Mouse (Mus musculus) thymus, postnatal 14 days (tissue): ENCODE results near the gene Npas3.

ENCODE experiments used
- DNase-seq: peaks from one replicate; pipeline ENCODE4 v3.0.0; 2021

Npas3 gene

GRCm38 (mm10) chr12:53605661-53606060 is 357.2 kb downstream of the Npas3 start:
- DNase-seq, result no peak

GRCm38 (mm10) chr12:53612120-53612519 is 363.6 kb downstream of the Npas3 start:
- DNase-seq, result no peak

DNA sequence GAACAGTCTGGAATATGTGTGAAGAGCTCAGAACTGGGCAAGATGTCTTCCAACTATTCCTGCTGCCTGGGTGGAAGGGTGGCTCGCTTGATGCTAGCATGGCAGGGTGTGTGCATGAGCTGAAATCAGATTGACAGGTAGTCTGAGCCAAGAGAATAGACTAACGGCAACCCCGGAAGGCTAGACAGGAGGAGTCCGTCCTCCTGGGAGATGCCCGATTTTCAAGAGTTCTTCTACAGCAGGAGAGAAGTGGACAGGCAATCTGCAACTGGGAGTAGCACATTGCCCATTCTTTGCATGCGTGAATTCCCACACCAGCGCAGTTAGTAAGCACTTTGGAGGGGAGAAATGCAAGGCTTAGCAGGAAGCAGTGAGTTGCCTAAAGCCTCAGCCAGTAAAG is 372.8 kb downstream of the Npas3 start:
- no peak for DNase-seq

DNA sequence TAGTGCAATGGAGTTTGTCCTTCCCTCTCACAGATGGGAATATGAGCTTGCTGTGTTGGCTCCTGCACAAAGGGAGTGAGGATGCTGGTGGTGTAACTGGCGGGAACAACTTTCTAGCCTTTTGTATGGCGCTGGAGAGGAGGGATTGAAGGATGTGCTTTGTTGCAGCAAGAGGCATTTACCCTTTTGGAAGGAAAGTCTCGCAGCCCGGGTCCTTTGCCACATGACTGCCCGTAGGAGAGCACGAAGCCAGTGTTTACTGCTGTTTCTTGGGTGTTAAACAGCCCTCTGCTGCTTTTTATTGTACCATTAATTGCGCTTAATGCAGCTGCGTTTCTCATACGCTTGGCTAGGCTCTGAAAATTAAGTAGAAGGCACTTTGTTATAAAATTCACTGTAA is 375.3 kb downstream of the Npas3 start:
- no peak for DNase-seq

DNA sequence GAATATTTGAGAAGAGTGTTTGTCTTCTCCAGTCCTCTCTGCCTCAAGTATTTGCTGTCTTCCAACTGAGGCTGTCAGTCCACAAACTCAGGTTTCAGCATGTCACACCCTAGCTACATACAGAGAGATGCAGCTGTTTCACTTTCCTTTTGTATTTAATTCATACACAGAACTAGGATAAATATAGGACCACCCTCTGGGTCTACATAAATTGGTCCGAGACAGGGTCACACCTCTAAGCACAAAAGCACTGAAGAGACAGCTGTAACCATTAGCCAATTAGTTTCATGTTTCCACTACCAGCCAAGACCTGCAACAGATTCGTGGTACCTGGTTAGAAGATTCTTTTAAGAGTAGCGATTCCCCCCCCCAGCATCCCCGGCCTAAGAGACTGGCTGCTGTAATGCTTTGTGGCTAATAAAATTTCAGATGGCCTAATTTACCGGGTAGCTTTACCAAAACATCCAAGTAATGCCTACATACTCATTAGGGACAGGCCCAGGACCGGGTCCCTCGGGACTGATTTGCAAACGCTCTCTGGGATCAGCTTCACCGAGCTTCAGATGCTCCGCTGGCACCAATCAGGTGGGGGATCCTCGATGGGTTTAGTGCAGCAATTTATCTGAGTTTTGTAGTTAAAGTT is 376.0 kb downstream of the Npas3 start:
- no peak for DNase-seq

GRCm38 (mm10) chr12:53629483-53630120 is 381.1 kb downstream of the Npas3 start:
- DNase-seq, result no peak

- DNase-seq, result no peak
Measured at GRCm38 (mm10) chr12:53630607-53631006, 382.1 kb downstream of the Npas3 start.

GRCm38 (mm10) chr12:53631315-53632106 is 383.0 kb downstream of the Npas3 start:
- no peak for DNase-seq

DNA sequence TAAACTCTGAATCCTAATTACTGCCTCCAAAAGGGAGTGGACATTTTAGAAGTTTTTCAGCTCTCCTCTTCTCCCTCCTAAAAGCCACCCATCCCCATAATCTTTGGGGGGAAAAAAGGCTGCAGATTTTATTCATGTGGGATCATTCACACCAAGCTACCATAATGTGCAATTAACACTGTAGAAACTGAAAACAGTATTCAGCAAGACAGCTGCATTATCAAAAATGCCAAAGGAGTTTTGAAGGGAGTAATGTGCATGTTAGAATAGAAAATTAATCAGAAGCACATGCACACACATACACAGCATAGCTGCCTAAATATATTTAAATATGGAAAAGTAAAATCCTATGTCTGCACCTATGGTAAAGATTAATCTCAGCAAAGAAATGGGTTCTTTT is 390.1 kb downstream of the Npas3 start:
- DNase-seq, result no peak

DNA sequence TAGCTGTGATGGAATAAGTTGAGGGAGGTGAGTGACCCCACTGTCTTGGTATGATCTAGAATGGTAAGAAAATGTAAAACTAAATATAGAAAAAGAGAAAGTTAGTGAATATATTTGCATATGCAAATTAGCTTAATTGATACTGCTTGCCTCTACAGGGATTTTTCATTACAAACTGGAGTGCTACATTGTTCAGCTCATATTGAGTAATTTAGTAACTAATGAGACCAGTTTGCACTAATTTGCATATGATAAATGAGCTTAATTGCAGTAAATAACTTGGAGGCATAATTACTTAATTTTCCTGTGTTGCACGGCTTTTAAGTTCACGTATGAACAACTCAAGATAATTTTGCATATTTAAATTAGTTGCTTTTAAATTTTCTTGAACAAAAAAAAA is 398.8 kb downstream of the Npas3 start:
- no peak for DNase-seq

DNA sequence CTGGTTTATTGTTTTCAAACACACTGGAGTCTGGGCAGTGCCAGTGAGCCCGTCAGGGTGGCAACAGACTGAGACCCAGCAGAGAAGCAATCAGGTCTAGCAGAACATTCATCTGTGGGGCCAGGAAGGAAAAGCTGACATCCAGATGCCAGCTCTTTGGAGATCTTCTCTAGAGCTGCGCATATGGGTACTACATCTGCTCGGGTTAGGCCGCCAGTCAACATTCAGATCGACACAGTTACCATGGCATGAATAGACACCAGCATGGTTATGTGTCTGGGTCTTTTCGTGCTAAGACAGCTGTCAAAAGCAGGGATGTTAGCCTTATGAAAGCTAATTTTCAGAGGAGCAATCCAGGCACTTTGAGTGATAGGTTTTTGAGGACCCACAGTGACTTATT is 407.8 kb downstream of the Npas3 start:
- DNase-seq, result no peak

- no peak for DNase-seq
Measured at GRCm38 (mm10) chr12:53664084-53664483, 415.6 kb downstream of the Npas3 start.

DNA sequence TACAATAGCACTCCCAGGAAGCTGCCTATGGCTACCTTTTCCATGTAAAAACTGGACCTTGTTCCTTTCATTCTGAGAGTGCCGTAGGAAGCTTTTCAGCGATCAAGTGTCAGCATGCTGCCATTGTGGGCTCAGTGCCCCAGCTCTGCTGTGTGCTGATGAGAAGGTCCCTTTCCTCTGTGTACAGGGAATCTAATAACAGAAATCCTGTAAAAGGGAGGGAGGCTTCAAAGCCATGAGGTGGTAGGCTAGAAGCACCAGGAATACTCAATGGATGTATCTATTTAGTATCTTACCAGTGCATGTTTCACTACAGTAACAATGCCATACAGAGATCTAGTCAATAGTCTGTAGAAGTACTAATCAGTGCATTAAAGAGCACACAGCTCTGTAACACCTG is 423.4 kb downstream of the Npas3 start:
- DNase-seq, result no peak

GRCm38 (mm10) chr12:53677091-53677630 is 428.7 kb downstream of the Npas3 start:
- no peak for DNase-seq

- DNase-seq, result no peak
Measured at GRCm38 (mm10) chr12:53678166-53678565, 429.7 kb downstream of the Npas3 start.

DNA sequence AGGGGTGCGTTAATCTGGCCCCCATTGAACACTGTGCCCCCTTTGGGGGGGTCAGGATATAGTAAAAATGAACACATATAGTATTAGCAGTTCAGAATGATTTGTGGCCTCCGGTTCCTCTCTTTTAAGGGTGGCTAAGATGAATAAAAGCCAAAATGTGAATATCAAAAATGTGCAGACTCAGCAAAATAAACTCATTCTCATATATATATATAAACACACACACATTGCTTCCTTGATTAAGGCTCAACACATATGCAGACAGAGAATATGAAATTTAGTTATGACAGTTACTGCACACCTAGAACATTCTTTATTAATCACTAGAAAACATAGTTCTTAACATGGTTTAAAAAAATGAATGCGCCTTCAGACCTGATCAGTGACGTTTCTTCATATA is 430.7 kb downstream of the Npas3 start:
- no peak for DNase-seq

GRCm38 (mm10) chr12:53680501-53680900 is 432.0 kb downstream of the Npas3 start:
- no peak for DNase-seq

DNA sequence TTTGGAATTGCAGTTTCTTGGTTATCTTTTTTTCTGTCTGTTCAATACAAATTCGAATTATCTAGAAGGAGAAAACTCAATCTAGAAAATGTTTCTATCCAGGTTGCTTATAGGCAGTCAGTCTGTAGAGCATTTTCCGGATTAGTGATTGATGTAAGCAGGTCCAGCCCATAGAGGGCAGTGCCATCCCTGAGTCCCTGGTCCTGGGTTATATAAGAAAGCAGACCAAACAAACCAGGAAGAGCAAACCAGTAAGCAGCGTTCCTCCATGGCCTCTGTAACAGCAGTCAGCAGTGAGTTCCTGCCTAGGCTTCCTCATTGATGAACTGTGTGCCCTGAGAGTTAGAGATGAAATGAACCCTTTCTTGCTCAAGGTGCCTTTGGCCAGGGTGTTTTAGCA is 433.6 kb downstream of the Npas3 start:
- DNase-seq, result no peak

GRCm38 (mm10) chr12:53692471-53692870 is 444.0 kb downstream of the Npas3 start:
- no peak for DNase-seq

- no peak for DNase-seq
Measured at GRCm38 (mm10) chr12:53694346-53694745, 445.9 kb downstream of the Npas3 start.

DNA sequence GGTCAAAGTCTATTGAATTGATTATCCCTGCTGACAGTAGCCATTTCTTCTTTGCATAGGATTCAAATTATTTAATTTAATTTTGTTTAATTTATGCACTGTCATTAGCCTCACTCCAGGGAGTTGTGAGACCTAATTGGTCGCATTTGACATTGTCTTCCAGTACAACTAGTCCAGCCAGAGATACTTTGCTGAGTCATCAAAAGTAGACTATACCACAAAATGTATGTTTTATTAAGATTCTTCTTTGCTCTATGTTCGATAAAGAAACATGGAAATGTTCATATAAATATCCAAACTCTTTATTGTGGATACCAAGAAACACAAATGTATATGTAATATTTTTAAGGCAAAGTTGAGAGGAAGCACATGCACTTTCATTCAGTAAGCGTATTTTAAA is 446.8 kb downstream of the Npas3 start:
- DNase-seq, result no peak

- no peak for DNase-seq
Measured at GRCm38 (mm10) chr12:53697645-53698044, 449.2 kb downstream of the Npas3 start.

DNA sequence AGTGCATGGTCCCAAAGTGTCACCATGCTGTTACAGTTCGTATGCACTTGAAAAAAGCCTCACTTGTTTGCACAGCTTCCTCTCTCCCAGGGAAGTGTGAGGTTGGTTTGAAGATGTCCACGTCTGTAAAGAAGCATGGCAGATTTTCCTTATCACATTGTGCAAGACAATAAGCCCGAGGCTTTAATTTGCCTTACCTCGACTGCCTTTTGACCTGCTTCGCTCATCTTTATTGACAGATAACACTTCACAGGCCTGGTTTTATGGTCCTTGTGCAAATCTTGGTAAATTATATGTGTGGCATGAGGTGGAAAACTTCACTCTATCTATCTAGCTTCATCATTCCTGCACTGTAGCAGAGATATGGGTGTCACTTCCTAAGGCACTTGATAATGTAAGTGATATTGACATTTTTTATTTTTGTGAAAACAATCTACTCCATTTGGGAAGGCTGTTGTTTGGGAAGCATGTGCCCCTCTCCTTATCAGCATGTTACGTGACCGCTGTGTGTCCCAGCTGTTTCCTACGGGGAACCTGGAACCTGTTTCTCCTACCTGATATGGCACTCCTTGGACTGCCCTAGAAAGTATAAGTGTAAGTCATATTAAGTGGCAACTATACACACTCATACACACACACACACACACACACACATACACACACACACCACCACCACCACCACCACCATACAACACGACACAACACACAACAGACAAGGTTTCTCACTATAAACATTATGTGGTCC is 450.2 kb downstream of the Npas3 start:
- DNase-seq, result no peak
